In the genomic region with DNA sequence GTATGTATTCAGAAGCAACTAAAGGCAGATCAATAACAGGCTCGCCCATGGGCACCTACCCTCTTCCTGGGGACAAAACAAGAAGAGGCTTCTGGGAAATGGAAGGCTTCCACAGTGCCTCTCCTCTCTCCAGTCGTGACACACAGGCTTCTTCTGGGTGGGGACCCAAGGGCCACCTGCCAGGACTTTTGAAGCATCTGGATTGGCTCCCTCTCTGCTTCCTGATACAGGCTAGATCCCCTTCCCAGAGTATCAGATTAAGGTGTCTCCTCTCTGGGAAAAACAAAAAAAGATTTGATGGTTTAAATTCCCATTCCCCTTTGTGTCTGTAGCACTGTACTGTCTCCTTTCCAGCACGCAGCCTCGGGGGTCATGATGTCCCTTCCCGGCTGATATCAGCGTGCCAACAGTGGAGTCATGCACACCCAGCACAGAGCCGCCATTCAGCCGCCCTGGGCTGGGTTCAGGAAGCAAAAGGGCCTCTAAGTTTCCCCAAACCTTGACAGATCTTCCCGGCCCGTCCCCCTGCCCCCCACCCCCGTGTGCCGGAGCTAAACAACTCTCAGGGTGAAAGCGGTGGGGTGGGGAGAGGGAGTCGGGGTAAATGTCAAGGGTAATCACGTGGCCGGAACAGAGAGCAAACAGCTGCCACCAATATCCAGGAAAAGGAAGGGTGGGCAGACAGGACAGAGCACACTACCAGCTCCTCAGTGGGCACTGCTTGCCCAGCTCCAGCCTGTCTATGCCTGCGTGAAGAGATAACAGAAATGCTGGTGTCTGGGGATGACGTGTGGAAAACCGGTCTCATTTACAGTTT, we compare ENCODE assay signal across 8 mouse cellular contexts. TPM values are rescaled to one million over a fixed set of nuclear protein-coding genes. Genes with fewer than 3 reads are reported as not detected.
A peak's percentile ranks its signal among the peaks of the same experiment; 100 is the strongest.
DNase-seq lines count a peak whose midpoint lies in the region; ATAC-seq and TF ChIP-seq lines count a peak whose summit lies in the region.

No protein-coding gene starts in this region.

- peak overlapping the region; percentile 46 for H3K4me2 ChIP-seq in hindbrain, postnatal 0 days (ENCODE audit: low read depth, low read length)
- H3K4me2 ChIP-seq in lung, embryonic 14.5 days: peak overlapping the region; percentile 53
- peak overlapping the region; percentile 51 for H3K4me2 ChIP-seq in stomach, embryonic 16.5 days (ENCODE audit: low read depth, low read length)

- no peaks in the 10 kb centered on the region; the same call in 1 of the 2 replicates for H3K9me3 ChIP-seq in megakaryocyte, embryonic 14.5 days
- H3K9me3 ChIP-seq in hindbrain, postnatal 0 days (ENCODE audit: low read length): no peaks in the 10 kb centered on the region
- H3K9me3 ChIP-seq in lung, embryonic 14.5 days (ENCODE audit: low read depth, low read length): no peaks in the 10 kb centered on the region
- H3K9me3 ChIP-seq in stomach, embryonic 16.5 days (replicated peaks; ENCODE audit: control insufficient read depth, low read length): no peaks in the 10 kb centered on the region

- no peak overlapping the region for H3K9ac ChIP-seq in hindbrain, postnatal 0 days (replicated peaks; ENCODE audit: low read length)
- H3K9ac ChIP-seq in lung, embryonic 14.5 days: peak overlapping the region; percentile 38
- peak overlapping the region; percentile 59; the same call in 1 of the 2 replicates for H3K9ac ChIP-seq in stomach, embryonic 16.5 days (ENCODE audit: low read length)

- DNase-seq in gastrocnemius, postnatal 36 days: peak; percentile 33 to 38
- DNase-seq in hindbrain, postnatal 0 days (ENCODE audit: low spot score): no peak
- DNase-seq in lung, embryonic 14.5 days: peak; percentile 21
- DNase-seq in urinary bladder, postnatal 36 days (ENCODE audit: low spot score in 2 of 2): no peak
- DNase-seq in urinary bladder, adult 2 months (ENCODE audit: low spot score): no peak

- no peak overlapping the region for H3K27ac ChIP-seq in hindbrain, postnatal 0 days
- H3K27ac ChIP-seq in lung, embryonic 14.5 days (ENCODE audit: low read depth): no peak overlapping the region
- H3K27ac ChIP-seq in stomach, embryonic 16.5 days (ENCODE audit: low read length): no peak overlapping the region

- TF ChIP-seq CTCF in hindbrain, postnatal 0 days (IDR thresholded peaks at IDR 0.05; ENCODE audit: low read depth): no peak
- no peak for TF ChIP-seq CTCF in lung, embryonic 14.5 days (IDR thresholded peaks at IDR 0.05; ENCODE audit: low read depth)

- H3K27me3 ChIP-seq in megakaryocyte, embryonic 14.5 days (replicated peaks): no peaks in the 10 kb centered on the region
- no peaks in the 10 kb centered on the region for H3K27me3 ChIP-seq in hindbrain, postnatal 0 days (ENCODE audit: insufficient read depth, low read length)
- H3K27me3 ChIP-seq in lung, embryonic 14.5 days (ENCODE audit: insufficient read depth, low read length): no peaks in the 10 kb centered on the region
- no peaks in the 10 kb centered on the region for H3K27me3 ChIP-seq in stomach, embryonic 16.5 days (ENCODE audit: control insufficient read depth, insufficient read depth, low read length)

- WGBS in hindbrain, postnatal 0 days: 38% methylated on average over 19 of the region's 19 CpGs
- 18% methylated on average over 19 of the region's 19 CpGs for WGBS in lung, embryonic 14.5 days
- WGBS in stomach, embryonic 16.5 days: 24% methylated on average over 19 of the region's 19 CpGs

- intact Hi-C loops in gastrocnemius, postnatal 36 days (cut with DNase I): no loop called here

- H3K4me1 ChIP-seq in megakaryocyte, embryonic 14.5 days: peaks cover 56% of the 10 kb centered on the region
- no peaks in the 10 kb centered on the region for H3K4me1 ChIP-seq in hindbrain, postnatal 0 days (ENCODE audit: insufficient read depth, low read length)
- H3K4me1 ChIP-seq in lung, embryonic 14.5 days (ENCODE audit: insufficient read depth): peaks cover 15% of the 10 kb centered on the region; the same call in 1 of the 2 replicates
- peaks cover 8% of the 10 kb centered on the region; the same call in 1 of the 2 replicates for H3K4me1 ChIP-seq in stomach, embryonic 16.5 days (ENCODE audit: control insufficient read depth, insufficient read depth, low read length)

- H3K4me3 ChIP-seq in megakaryocyte, embryonic 14.5 days (replicated peaks): peak overlapping the region; percentile 84
- H3K4me3 ChIP-seq in hindbrain, postnatal 0 days (ENCODE audit: low read length): no peak overlapping the region
- H3K4me3 ChIP-seq in lung, embryonic 14.5 days (ENCODE audit: low read depth, low read length): peak overlapping the region; percentile 17; the same call in 1 of the 2 replicates
- peak overlapping the region; percentile 23 for H3K4me3 ChIP-seq in stomach, embryonic 16.5 days (replicated peaks; ENCODE audit: low read length)

- H3K36me3 ChIP-seq in megakaryocyte, embryonic 14.5 days (replicated peaks; ENCODE audit: low read length): no peaks in the 10 kb centered on the region
- H3K36me3 ChIP-seq in hindbrain, postnatal 0 days (ENCODE audit: insufficient read depth, low read length): peaks cover 6% of the 10 kb centered on the region; the same call in 1 of the 2 replicates
- no peaks in the 10 kb centered on the region for H3K36me3 ChIP-seq in lung, embryonic 14.5 days (ENCODE audit: insufficient read depth)
- no peaks in the 10 kb centered on the region for H3K36me3 ChIP-seq in stomach, embryonic 16.5 days (ENCODE audit: control insufficient read depth, insufficient read depth, low read length)

- ATAC-seq in megakaryocyte, adult 5-6 weeks (ENCODE audit: poor library complexity, severe bottlenecking): no peak
- peak; percentile 74 for ATAC-seq in hindbrain, postnatal 0 days
- ATAC-seq in lung, embryonic 14.5 days (ENCODE audit: insufficient read depth): peak; percentile 70; the same call in 1 of the 2 replicates
- 0 out of 2 replicates have a peak, but pooled peaks have one; percentile 22 for ATAC-seq in stomach, embryonic 16.5 days (ENCODE audit: insufficient read depth, low FRiP score)

RNA-seq across cellular contexts. Expression of gene Ntn4, which starts 38.9 kb away (rescaled TPM):
- polyA plus RNA-seq in megakaryocyte, embryonic 14.5 days (2012; ENCODE audit: insufficient read depth, low replicate concordance): 0.22 and 1.6 TPM in 2 replicates
- total RNA-seq in megakaryocyte, adult 5-6 weeks (2015): 0.66 and 0.76 TPM in 2 replicates
- 0.18 and 0.57 TPM in 2 replicates for total RNA-seq in megakaryocyte, adult 5-6 weeks (2017)
- total RNA-seq in gastrocnemius, postnatal 36 days (2021): 1 to 10 TPM; 6.7 to 7.4 TPM
- 13.1 and 26.4 TPM in 2 replicates for total RNA-seq in hindbrain, postnatal 0 days (2014; rRNA removed)
- polyA plus RNA-seq in hindbrain, postnatal 0 days (2015; fragmentation: Nextera tagmentation; extraction: Ambion mirVana): 0.99 and 1.2 TPM in 2 replicates
- polyA plus RNA-seq in lung, embryonic 14.5 days (2014; fragmentation: Nextera tagmentation; extraction: Ambion mirVana): 0.76 and 0.92 TPM in 2 replicates
- 0.39 and 0.74 TPM in 2 replicates for polyA plus RNA-seq in stomach, embryonic 16.5 days (2015; fragmentation: Nextera tagmentation; extraction: Ambion mirVana)
- polyA plus RNA-seq in urinary bladder, adult 2 months (2012; rRNA removed): 7.8 and 11.2 TPM in 2 replicates

Comparison
In these comparisons a context has a peak if more than half of its experiments do, and no peak if none do; other contexts are left out.
1. DNase-seq: peak in gastrocnemius, postnatal 36 days (2 of 2) and lung, embryonic 14.5 days (single experiment); none in hindbrain, postnatal 0 days (single experiment), urinary bladder, postnatal 36 days (0 of 2) and urinary bladder, adult 2 months (single experiment).
2. Peak in every context shown above with its lines, with median percentiles within 50 percentile points of each other: H3K4me2 ChIP-seq.